Mouse (Mus musculus) lung, postnatal 0 days (tissue): ENCODE data around the gene Ddah2. TPM values are rescaled to one million over a fixed set of nuclear protein-coding genes. Genes with fewer than 3 reads are reported as not detected.
A peak's percentile ranks its signal among the peaks of the same experiment; 100 is the strongest.

Source experiments
- ATAC-seq: fragments of 200-750 bp; cut with Nextera tagmentation; 2 replicates; pipeline ENCODE4 v1.8.0; 2017; ENCODE audit warnings: moderate library complexity
- DNase-seq: peaks from one replicate; pipeline ENCODE4 v3.0.0-alpha.2; 2016; ENCODE audit warnings: low spot score
- H3K27ac ChIP-seq: fragments of 300-500 bp; sonication (generic); 2 replicates; pipeline ENCODE4 v1.5.1; 2014; ENCODE audit warnings: antibody characterized with exemption, mild to moderate bottlenecking, low read length, mixed read lengths
- H3K27me3 ChIP-seq: fragments of 300-500 bp; sonication (generic); replicated peaks from 2 replicates; pipeline ENCODE4 v1.6.1; 2014; ENCODE audit warnings: low read length, mixed read lengths; ENCODE audit not compliant: insufficient read depth
- H3K36me3 ChIP-seq: fragments of 300-500 bp; sonication (generic); 2 replicates; pipeline ENCODE4 v1.6.1; 2014; ENCODE audit warnings: low read length, mixed read lengths; ENCODE audit not compliant: insufficient read depth
- H3K4me1 ChIP-seq: fragments of 300-500 bp; sonication (generic); 2 replicates; pipeline ENCODE4 v1.6.1; 2014; ENCODE audit warnings: antibody characterized with exemption, low read depth, low read length, mixed read lengths; ENCODE audit not compliant: insufficient read depth
- H3K4me2 ChIP-seq: fragments of 300-500 bp; sonication (generic); replicated peaks from 2 replicates; pipeline ENCODE4 v1.6.1; 2014; ENCODE audit warnings: low read depth, mild to moderate bottlenecking, low read length, moderate library complexity, mixed read lengths
- H3K4me3 ChIP-seq: fragments of 300-500 bp; sonication (generic); 2 replicates; pipeline ENCODE4 v1.5.1; 2014; ENCODE audit warnings: low read depth, low read length
- H3K9ac ChIP-seq: fragments of 300-500 bp; sonication (generic); replicated peaks from 2 replicates; pipeline ENCODE4 v1.6.1; 2014; ENCODE audit warnings: low read depth, mild to moderate bottlenecking
- H3K9me3 ChIP-seq: fragments of 300-500 bp; sonication (generic); 2 replicates; pipeline ENCODE4 v1.6.1; 2016; ENCODE audit warnings: low read length, mixed read lengths
- CTCF ChIP-seq: IDR thresholded peaks from 2 replicates; pipeline ENCODE4 v1.5.1; 2016; ENCODE audit warnings: antibody characterized with exemption, mild to moderate bottlenecking
- EP300 ChIP-seq: IDR thresholded peaks from 2 replicates; pipeline ENCODE4 v1.6.1; 2016; ENCODE audit warnings: antibody characterized with exemption, mild to moderate bottlenecking, control low read depth
- WGBS: fragments of 180-500 bp; shearing (Covaris S2); extraction: QIAGEN DNeasy Blood & Tissue Kit; methylation state at CpG from one replicate; pipeline ENCODE4 v1.1.7; 2014; 5-methylcytosine and 5-hydroxymethylcytosine counted together
- polyA plus RNA-seq: library from polyadenylated mRNA; unstranded; fragments of >200 nt; fragmentation: Nextera tagmentation; extraction: Ambion mirVana; gene quantifications from 2 replicates; pipeline ENCODE4 v1.2.1, GENCODE M21; 2015

Ddah2 gene
- polyA plus RNA-seq, 1 experiment from 2014 or later: 238 TPM

DNA sequence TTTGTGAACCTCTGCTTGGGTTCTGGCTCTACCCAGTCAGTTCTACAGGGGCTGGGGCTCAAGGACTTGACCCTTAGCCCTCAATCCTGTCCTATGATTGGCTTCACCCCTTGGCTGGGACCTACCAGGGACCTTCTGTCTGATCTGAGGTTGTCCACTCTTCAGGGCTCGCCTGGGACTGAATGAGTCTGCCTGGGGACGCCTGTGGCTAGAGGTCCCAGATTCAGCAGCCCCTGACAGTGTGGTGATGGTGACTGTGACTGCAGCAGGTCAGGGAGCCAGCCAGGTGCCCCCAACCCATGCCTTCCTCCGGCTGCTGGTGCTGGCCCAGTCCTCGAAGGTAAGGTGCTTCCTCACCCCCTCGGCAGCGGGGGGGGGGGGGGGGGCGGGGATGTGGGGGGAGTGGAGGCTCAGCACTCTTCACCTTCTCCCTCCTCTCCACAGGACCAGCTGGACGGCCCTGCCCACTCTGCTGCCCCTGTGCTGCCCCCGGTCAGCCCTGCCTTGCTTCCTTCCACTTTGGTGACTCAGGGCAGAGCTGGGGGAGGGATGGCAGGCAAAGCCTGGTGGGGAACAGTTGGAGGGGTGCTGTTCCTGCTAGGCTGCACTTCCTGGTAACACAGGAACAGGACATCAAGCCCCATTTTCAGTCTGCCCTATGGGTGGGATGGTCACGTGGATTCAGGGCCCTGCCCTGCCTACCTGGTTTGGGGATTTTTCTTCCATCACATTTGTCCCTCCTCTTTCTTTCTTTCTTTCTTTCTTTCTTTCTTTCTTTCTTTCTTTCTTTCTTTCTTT lies 33.9 kb upstream of the Ddah2 start:
- Histone ChIP-seq H3K4me2 (no peak overlapping the region), H3K27me3 (no peaks in the 10 kb centered on the region), H3K9me3 (no peaks in the 10 kb centered on the region), H3K9ac (no peak overlapping the region), H3K36me3 (no peaks in the 10 kb centered on the region), H3K4me1 (peaks cover 3% of the 10 kb centered on the region; the same call in 1 of the 2 replicates), H3K27ac (no peak overlapping the region), H3K4me3 (no peak overlapping the region)
- WGBS: 65% methylated on average over 5 of the region's 10 CpGs
- DNase-seq (peak; percentile 42), ATAC-seq (peak; percentile 20; the same call in 1 of the 2 replicates)
- TF ChIP-seq EP300 (0 out of 2 replicates have a peak, but pooled peaks have one; percentile 11), CTCF (no peak)

DNA sequence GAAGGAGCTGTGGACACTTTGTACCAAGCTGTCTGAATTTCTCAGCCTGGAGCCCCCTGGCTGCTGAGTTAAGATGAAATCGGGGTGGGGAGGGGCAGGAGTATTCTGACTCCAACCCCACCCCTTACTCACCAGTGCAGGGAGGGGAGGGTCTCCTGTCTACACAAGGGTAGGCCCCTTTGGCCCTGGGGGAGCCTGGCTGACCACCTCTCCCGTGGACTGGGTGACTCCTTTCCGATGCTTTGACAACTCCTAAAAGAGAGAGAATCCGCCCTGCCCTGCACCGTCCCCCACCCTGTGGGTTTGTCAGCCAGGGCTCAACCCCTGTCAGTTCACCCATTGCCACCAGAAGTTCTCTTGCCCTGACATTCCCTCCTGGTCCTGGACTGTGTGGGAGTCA lies 32.6 kb upstream of the Ddah2 start:
- Histone ChIP-seq H3K27ac (no peak overlapping the region), H3K27me3 (no peaks in the 10 kb centered on the region), H3K4me2 (no peak overlapping the region), H3K9me3 (no peaks in the 10 kb centered on the region), H3K4me3 (no peak overlapping the region), H3K36me3 (no peaks in the 10 kb centered on the region), H3K4me1 (peaks cover 3% of the 10 kb centered on the region; the same call in 1 of the 2 replicates), H3K9ac (no peak overlapping the region)
- 71% methylated on average over 4 of the region's 5 CpGs for WGBS
- TF ChIP-seq EP300 (no peak), CTCF (no peak)
- DNase-seq (no peak), ATAC-seq (no peak)

- no peaks in the 10 kb centered on the region for H3K9me3 ChIP-seq
- TF ChIP-seq CTCF: no peak
- no peak for TF ChIP-seq EP300
- H3K4me2 ChIP-seq: no peak within 1 kb of the TSS
- H3K27me3 ChIP-seq: no peaks in the 10 kb centered on the region
- H3K9ac ChIP-seq: no peak within 1 kb of the TSS
- DNase-seq: no peak
- no peak for ATAC-seq
- H3K36me3 ChIP-seq: no peaks in the 10 kb centered on the region
- H3K4me1 ChIP-seq: peaks cover 3% of the 10 kb centered on the region; the same call in 1 of the 2 replicates
- no peak within 1 kb of the TSS for H3K27ac ChIP-seq
- 54% methylated on average over 12 of the region's 13 CpGs for WGBS
- no peak within 1 kb of the TSS for H3K4me3 ChIP-seq
Observed at GRCm38 (mm10) chr17:35027277-35028068, 31.4 kb upstream of the Ddah2 start, which contains the start of gene Sapcd1. Sapcd1 (minus strand) TSS chr17:35028016.

DNA sequence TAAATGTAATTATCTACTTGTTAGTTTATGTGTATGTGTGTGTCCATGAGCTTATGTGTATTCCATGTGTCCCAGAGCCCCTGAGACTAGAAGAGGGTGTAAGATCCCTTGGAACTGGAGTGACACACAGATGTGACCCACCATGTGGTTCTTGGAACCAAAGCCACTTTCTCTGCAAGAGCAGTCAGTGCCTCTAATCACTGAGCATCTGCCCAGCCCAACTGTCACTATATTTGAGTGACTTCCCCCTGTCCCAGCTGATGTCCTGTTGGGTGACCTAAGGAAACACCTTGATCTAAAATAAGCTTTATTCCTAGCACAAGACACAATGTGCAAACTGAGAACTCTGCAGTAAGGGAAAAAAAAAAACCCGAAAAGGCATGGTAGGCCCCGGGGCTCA lies 30.5 kb upstream of the Ddah2 start:
- no peak for TF ChIP-seq CTCF
- Histone ChIP-seq H3K9ac (no peak overlapping the region), H3K27me3 (no peaks in the 10 kb centered on the region), H3K27ac (no peak overlapping the region), H3K4me2 (no peak overlapping the region), H3K9me3 (no peaks in the 10 kb centered on the region), H3K36me3 (no peaks in the 10 kb centered on the region), H3K4me3 (no peak overlapping the region), H3K4me1 (peaks cover 3% of the 10 kb centered on the region; the same call in 1 of the 2 replicates)
- no peak for DNase-seq
- ATAC-seq: no peak
- WGBS: 52% methylated on average over 2 of the region's 2 CpGs

GRCm38 (mm10) chr17:35029691-35030532 lies 28.9 kb upstream of the Ddah2 start:
- H3K4me3 ChIP-seq: no peak overlapping the region
- no peaks in the 10 kb centered on the region for H3K27me3 ChIP-seq
- TF ChIP-seq CTCF (peak; percentile 74), EP300 (no peak)
- DNase-seq (peak; percentile 36), ATAC-seq (no peak; the same call in 1 of the 2 replicates)
- H3K4me1 ChIP-seq: no peaks in the 10 kb centered on the region
- no peak overlapping the region for H3K4me2 ChIP-seq
- H3K9ac ChIP-seq: no peak overlapping the region
- no peaks in the 10 kb centered on the region for H3K9me3 ChIP-seq
- no peak overlapping the region for H3K27ac ChIP-seq
- no peaks in the 10 kb centered on the region for H3K36me3 ChIP-seq
- 33% methylated on average over 19 of the region's 19 CpGs for WGBS

DNA sequence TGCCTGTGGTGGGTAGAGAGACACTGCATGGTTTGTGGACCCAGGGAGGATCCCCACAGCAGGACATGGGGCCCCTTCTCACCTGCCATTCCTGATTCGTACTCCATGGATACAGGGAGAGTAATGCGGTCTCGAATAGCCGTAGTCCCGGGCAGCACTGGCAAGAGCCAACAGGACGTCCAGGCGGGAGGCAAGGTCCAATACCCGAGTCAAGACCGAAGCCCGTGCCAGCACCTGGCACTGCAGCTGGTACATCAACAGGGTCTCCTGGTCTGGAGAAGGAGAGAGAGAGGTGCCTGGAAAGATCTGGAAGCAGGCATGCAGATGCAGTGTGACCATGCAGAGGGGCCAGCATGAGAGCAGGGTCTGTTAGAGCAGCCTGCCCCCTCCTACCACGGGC lies 27.6 kb upstream of the Ddah2 start:
- DNase-seq (no peak), ATAC-seq (no peak)
- TF ChIP-seq EP300 (no peak), CTCF (no peak)
- 86% methylated on average over 11 of the region's 11 CpGs for WGBS
- Histone ChIP-seq H3K9ac (no peak overlapping the region), H3K4me3 (no peak overlapping the region), H3K27me3 (no peaks in the 10 kb centered on the region), H3K27ac (no peak overlapping the region), H3K36me3 (no peaks in the 10 kb centered on the region), H3K4me1 (no peaks in the 10 kb centered on the region), H3K4me2 (no peak overlapping the region), H3K9me3 (no peaks in the 10 kb centered on the region)
